Mouse (Mus musculus) G1E (cell line): ENCODE data around the gene Dab1.

ENCODE experiments used
- CTCF ChIP-seq: IDR thresholded peaks from 2 replicates; pipeline ENCODE4 v1.5.1; 2012; ENCODE audit warnings: low read depth, low read length, inconsistent platforms, mixed read lengths
- GATA1 ChIP-seq: IDR thresholded peaks from 2 replicates; pipeline ENCODE4 v1.6.1; 2012; ENCODE audit warnings: borderline replicate concordance, low read length, inconsistent platforms, mixed read lengths
- POLR2AphosphoS5 ChIP-seq: IDR thresholded peaks from 2 replicates; pipeline ENCODE4 v1.6.1; 2012; ENCODE audit warnings: low read depth, low read length, inconsistent platforms; ENCODE audit not compliant: insufficient replicate concordance

DNA sequence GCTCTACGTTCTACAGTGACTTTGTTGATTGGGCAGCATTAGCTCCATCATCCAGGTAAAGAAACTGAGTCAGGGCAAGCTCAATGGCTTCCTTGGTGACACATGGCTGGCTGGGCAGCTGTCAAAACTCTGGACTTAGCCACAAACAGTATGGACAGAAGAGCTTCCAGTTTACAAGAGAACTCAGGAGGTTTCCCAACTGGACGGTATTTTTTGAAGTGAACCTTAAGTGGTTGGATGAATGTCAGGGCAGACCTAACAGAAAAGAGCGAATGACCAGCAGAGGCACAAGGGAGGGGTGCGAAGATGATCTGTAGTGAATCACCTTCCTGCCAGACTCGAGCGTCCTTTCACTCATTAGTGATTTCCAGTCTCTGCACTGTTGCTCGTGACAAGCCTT is 857.7 kb downstream of the Dab1 start:
- TF ChIP-seq CTCF: no peak
- TF ChIP-seq GATA1: no peak
- no peak for TF ChIP-seq POLR2AphosphoS5
